Mouse (Mus musculus): ENCODE data around the gene Timm44.

- no peak for TF ChIP-seq POLR2A (IDR thresholded peaks at IDR 0.05; ENCODE audit: insufficient read length, low read depth)
- TF ChIP-seq MAX (IDR thresholded peaks at IDR 0.05; ENCODE audit: low read depth), result no peak
- TF ChIP-seq TCF12 (IDR thresholded peaks at IDR 0.05; ENCODE audit: insufficient read depth, poor library complexity, severe bottlenecking), result no peak
- TF ChIP-seq POLR2AphosphoS2 (IDR thresholded peaks at IDR 0.05; ENCODE audit: insufficient read length, low read depth), result no peak
Observed at GRCm38 (mm10) chr8:4213210-4214005, 62.3 kb downstream of the Timm44 start.

Measured in myocyte (in vitro differentiated cells).